Mouse (Mus musculus): ENCODE data around the gene Mnd1.

DNA sequence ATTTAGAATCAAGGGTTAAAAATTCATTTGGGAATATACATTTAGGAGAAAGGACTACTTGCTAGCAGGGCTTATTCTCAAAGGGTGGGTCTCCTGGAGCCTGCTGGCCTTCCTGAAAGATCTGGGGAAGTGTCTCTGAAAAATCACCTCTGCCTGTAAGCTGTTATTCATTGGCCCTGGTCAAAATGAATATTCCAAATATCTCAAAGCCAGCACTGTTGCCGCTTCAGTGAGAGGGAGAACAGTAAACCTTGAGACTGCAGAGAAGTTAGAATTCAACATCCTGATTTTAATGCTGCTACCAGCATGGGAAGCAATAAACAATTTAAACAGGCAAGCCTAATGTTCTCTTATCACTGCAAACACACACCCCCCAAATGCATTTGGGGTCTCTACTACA, 117.5 kb downstream of the Mnd1 start:
- TF ChIP-seq CTCF (IDR thresholded peaks at IDR 0.05; ENCODE audit: low read depth) (no peak), EP300 (IDR thresholded peaks at IDR 0.05; ENCODE audit: low read depth) (no peak)
